Mouse (Mus musculus) heart, postnatal 0 days (tissue): ENCODE measurements around the gene Hnrnpa2b1.

Experiments
- CTCF ChIP-seq: IDR thresholded peaks from 2 replicates; pipeline ENCODE4 v1.5.1; 2016; ENCODE audit warnings: antibody characterized with exemption, control low read depth, low read depth
- EP300 ChIP-seq: IDR thresholded peaks from 2 replicates; pipeline ENCODE4 v1.6.1; 2016; ENCODE audit warnings: antibody characterized with exemption, low read depth

- no peak for TF ChIP-seq CTCF
- TF ChIP-seq EP300, result no peak
These were observed 44.1 kb upstream of the Hnrnpa2b1 start for GRCm38 (mm10) chr6:51513745-51514144.
